In the genomic region with DNA sequence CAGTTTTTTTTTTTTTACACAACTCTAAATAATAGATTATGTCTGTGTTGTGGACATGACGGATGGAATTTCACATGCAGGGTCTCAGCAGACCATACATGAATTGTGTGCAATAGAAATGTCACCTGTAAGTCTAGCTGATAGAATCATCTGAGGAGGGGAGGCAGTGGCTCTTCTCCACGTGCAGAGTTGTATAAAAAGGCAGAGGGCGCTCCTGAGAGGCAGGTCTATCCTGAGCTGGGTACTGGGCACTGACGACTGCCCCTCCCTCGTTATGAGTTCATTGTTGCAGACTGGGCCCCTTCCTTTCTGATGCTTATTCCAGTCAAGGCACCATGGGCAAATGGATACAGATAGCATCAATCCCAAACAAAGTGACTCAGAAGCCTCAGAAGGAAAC, we compare ENCODE assay signal across 17 mouse cellular contexts.
"Had no signal": no experiment of that assay in that cellular context is flagged by ENCODE, and none has a peak within 500 bp of the region (broad histone marks: within the 10 kb centered on the region; RNA-seq: fewer than 3 reads in every experiment).

No protein-coding gene starts in this region.

- H3K9me3 ChIP-seq: limb, embryonic 12.5 days; liver, embryonic 13.5 days; lung, embryonic 15.5 days; midbrain, embryonic 15.5 days; neural tube, embryonic 15.5 days had no signal

- H3K4me1 ChIP-seq: limb, embryonic 12.5 days; liver, embryonic 13.5 days; lung, embryonic 15.5 days; megakaryocyte, embryonic 14.5 days had no signal

- H3K4me3 ChIP-seq: limb, embryonic 12.5 days; liver, embryonic 13.5 days; lung, embryonic 15.5 days; megakaryocyte, embryonic 14.5 days; midbrain, embryonic 15.5 days; neural tube, embryonic 15.5 days had no signal

- H3K4me2 ChIP-seq: limb, embryonic 12.5 days; liver, embryonic 13.5 days; lung, embryonic 15.5 days; midbrain, embryonic 15.5 days; neural tube, embryonic 15.5 days had no signal

- H3K27me3 ChIP-seq: limb, embryonic 12.5 days; liver, embryonic 13.5 days; lung, embryonic 15.5 days; megakaryocyte, embryonic 14.5 days; midbrain, embryonic 15.5 days; neural tube, embryonic 15.5 days had no signal

- H3K27ac ChIP-seq: limb, embryonic 12.5 days; liver, embryonic 13.5 days; lung, embryonic 15.5 days; macrophage; midbrain, embryonic 15.5 days; neural tube, embryonic 15.5 days had no signal

- DNase-seq: kidney, adult 11 months; kidney, adult 9 months; kidney, postnatal 14 days; layer of hippocampus, postnatal 36 days; liver; liver, embryonic 13.5 days; liver, postnatal 0 days; lung, postnatal 14 days; right cerebral cortex, adult 18-20 months; right cerebral cortex, postnatal 25 days; thymus, postnatal 4 days had no signal

- ATAC-seq: liver, postnatal 0 days; midbrain, embryonic 15.5 days had no signal

- H3K9ac ChIP-seq: limb, embryonic 12.5 days; liver, embryonic 13.5 days; liver, postnatal 0 days; lung, embryonic 15.5 days; midbrain, embryonic 15.5 days; neural tube, embryonic 15.5 days had no signal

- H3K36me3 ChIP-seq: limb, embryonic 12.5 days; liver, embryonic 13.5 days; lung, embryonic 15.5 days; midbrain, embryonic 15.5 days; neural tube, embryonic 15.5 days had no signal
